Mouse (Mus musculus): ENCODE measurements around the gene Eps8.

GRCm38 (mm10) chr6:137643814-137644213 lies 10.9 kb downstream of the Eps8 start:
- TF ChIP-seq POLR2A (IDR thresholded peaks at IDR 0.05; ENCODE audit: low read depth, low read length) (no peak), CTCF (IDR thresholded peaks at IDR 0.05; ENCODE audit: extremely low read depth, insufficient read length, insufficient replicate concordance, low read depth, low read length) (no peak)
